Mouse (Mus musculus) E14TG2a.4 (cell line): Measurements from ENCODE around the gene Agap1.

Source experiments
- H3K27me3 ChIP-seq: 2 replicates; pipeline ENCODE4 v1.6.1; 2014; ENCODE audit warnings: low read length, control low read depth; ENCODE audit not compliant: insufficient read depth
- H3K36me3 ChIP-seq: 2 replicates; pipeline ENCODE4 v1.6.1; 2014; ENCODE audit warnings: low read length, control low read depth; ENCODE audit not compliant: insufficient read depth
- H3K4me1 ChIP-seq: replicated peaks from 2 replicates; pipeline ENCODE4 v1.6.1; 2014; ENCODE audit warnings: low read depth, low read length, control low read depth
- H3K4me3 ChIP-seq: replicated peaks from 2 replicates; pipeline ENCODE4 v1.5.1; 2014; ENCODE audit warnings: mild to moderate bottlenecking, low read length
- H3K9me3 ChIP-seq: 2 replicates; pipeline ENCODE4 v1.6.1; 2014; ENCODE audit warnings: low read length, control low read depth
- CTCF ChIP-seq: conservative IDR thresholded peaks from 2 replicates; pipeline ENCODE4 v1.5.1; 2014; ENCODE audit warnings: low read length
- NANOG ChIP-seq: IDR thresholded peaks from 2 replicates; pipeline ENCODE4 v1.6.1; 2014; ENCODE audit warnings: borderline replicate concordance, low read length, mixed read lengths
- POU5F1 ChIP-seq: IDR thresholded peaks from 2 replicates; pipeline ENCODE4 v1.6.1; 2014; ENCODE audit warnings: low read length, borderline replicate concordance

Gene Agap1

GRCm38 (mm10) chr1:89596223-89596622 is 141.6 kb downstream of the Agap1 start:
- H3K36me3 ChIP-seq, result no peaks in the 10 kb centered on the region
- TF ChIP-seq POU5F1 (no peak), CTCF (no peak), NANOG (no peak)
- no peak overlapping the region for H3K4me3 ChIP-seq
- H3K4me1 ChIP-seq, result peaks cover 16% of the 10 kb centered on the region
- no peaks in the 10 kb centered on the region for H3K27me3 ChIP-seq
- no peaks in the 10 kb centered on the region for H3K9me3 ChIP-seq

- no peak for TF ChIP-seq CTCF
- TF ChIP-seq POU5F1, result no peak
- TF ChIP-seq NANOG, result no peak
- H3K4me3 ChIP-seq, result no peak overlapping the region
- no peaks in the 10 kb centered on the region for H3K27me3 ChIP-seq
- H3K4me1 ChIP-seq, result peaks cover 17% of the 10 kb centered on the region
- H3K9me3 ChIP-seq, result no peaks in the 10 kb centered on the region
- no peaks in the 10 kb centered on the region for H3K36me3 ChIP-seq
Observed at GRCm38 (mm10) chr1:89598906-89599305, 144.3 kb downstream of the Agap1 start.

GRCm38 (mm10) chr1:89599983-89600741 is 145.6 kb downstream of the Agap1 start:
- Histone ChIP-seq H3K9me3 (no peaks in the 10 kb centered on the region), H3K4me3 (no peak overlapping the region), H3K27me3 (no peaks in the 10 kb centered on the region), H3K4me1 (peaks cover 5% of the 10 kb centered on the region; the same call in 1 of the 2 replicates), H3K36me3 (no peaks in the 10 kb centered on the region)
- TF ChIP-seq POU5F1 (no peak), NANOG (no peak)

- H3K9me3 ChIP-seq, result no peaks in the 10 kb centered on the region
- TF ChIP-seq POU5F1 (no peak), CTCF (no peak), NANOG (no peak)
- 0 out of 2 replicates have a peak, but pooled peaks cover 3% of the 10 kb centered on the region for H3K4me1 ChIP-seq
- H3K27me3 ChIP-seq, result no peaks in the 10 kb centered on the region
- H3K4me3 ChIP-seq, result no peak overlapping the region
- peaks cover 8% of the 10 kb centered on the region for H3K36me3 ChIP-seq
Observed at GRCm38 (mm10) chr1:89601349-89601748, 146.7 kb downstream of the Agap1 start.

- H3K9me3 ChIP-seq, result no peaks in the 10 kb centered on the region
- no peaks in the 10 kb centered on the region for H3K27me3 ChIP-seq
- TF ChIP-seq NANOG (no peak), POU5F1 (no peak), CTCF (no peak)
- H3K36me3 ChIP-seq, result peaks cover 8% of the 10 kb centered on the region
- 0 out of 2 replicates have a peak, but pooled peaks cover 6% of the 10 kb centered on the region for H3K4me1 ChIP-seq
- H3K4me3 ChIP-seq, result no peak overlapping the region
Observed at GRCm38 (mm10) chr1:89602879-89603278, 148.3 kb downstream of the Agap1 start.

- no peak for TF ChIP-seq NANOG
- TF ChIP-seq CTCF, result peak; percentile 55
- no peaks in the 10 kb centered on the region for H3K27me3 ChIP-seq
- H3K36me3 ChIP-seq, result peaks cover 34% of the 10 kb centered on the region
Observed at GRCm38 (mm10) chr1:89606612-89607011, 152.0 kb downstream of the Agap1 start.

GRCm38 (mm10) chr1:89608766-89609165 is 154.2 kb downstream of the Agap1 start:
- Histone ChIP-seq H3K4me3 (no peak overlapping the region), H3K27me3 (no peaks in the 10 kb centered on the region), H3K4me1 (0 out of 2 replicates have a peak, but pooled peaks cover 3% of the 10 kb centered on the region), H3K9me3 (no peaks in the 10 kb centered on the region), H3K36me3 (peaks cover 50% of the 10 kb centered on the region)
- TF ChIP-seq CTCF (no peak), POU5F1 (no peak), NANOG (no peak)

More at GRCm38 (mm10) chr1:89606612-89607011, 152.0 kb downstream of the Agap1 start:
- Histone ChIP-seq H3K4me1 (0 out of 2 replicates have a peak, but pooled peaks cover 6% of the 10 kb centered on the region), H3K4me3 (no peak overlapping the region), H3K9me3 (no peaks in the 10 kb centered on the region)

- Histone ChIP-seq H3K9me3 (no peaks in the 10 kb centered on the region), H3K27me3 (no peaks in the 10 kb centered on the region), H3K36me3 (peaks cover 60% of the 10 kb centered on the region), H3K4me3 (no peak overlapping the region), H3K4me1 (0 out of 2 replicates have a peak, but pooled peaks cover 3% of the 10 kb centered on the region)
- TF ChIP-seq NANOG (no peak), CTCF (no peak), POU5F1 (no peak)
Observed at GRCm38 (mm10) chr1:89609964-89610363, 155.4 kb downstream of the Agap1 start.
